Mouse (Mus musculus) Patski (cell line): ENCODE measurements around the gene Ajm1. TPM values are rescaled to one million over a fixed set of nuclear protein-coding genes. Genes with fewer than 3 reads are reported as not detected.

Experiments
- ATAC-seq: fragments of 100-300 bp; one replicate; pipeline ENCODE4 v1.8.0; 2021
- CTCF ChIA-PET: fragments of 350-600 bp; sonication (Branson Sonifier 250); formaldehyde crosslinking; loops from one replicate; lab custom pipeline; 2022; ENCODE audit warnings: inconsistent platforms; lab: Charles Lee
- POLR2A ChIA-PET: fragments of 350-600 bp; sonication (Branson Sonifier 250); formaldehyde crosslinking; loops from one replicate; lab custom pipeline; 2022; ENCODE audit warnings: antibody characterized with exemption, inconsistent platforms; lab: Charles Lee
- DNase-seq: peaks from one replicate; pipeline ENCODE4 v3.0.0-alpha.2; 2011; ENCODE audit warnings: low read depth, low spot score
- H3K27me3 ChIP-seq: fragments of 371-371 bp; one replicate; pipeline ENCODE4 v1.5.1; 2021
- CTCF ChIP-seq: fragments of 100-300 bp; IDR thresholded peaks from one replicate; pipeline ENCODE4 v1.5.1; 2021
- in situ Hi-C: fragments of 300-500 bp; cut with MboI; formaldehyde crosslinking; loops from 3 replicates; pipeline ENCODE4 v1.11.1; 2018; ENCODE audit warnings: low pct_unique_long_range_greater_than_20kb, mixed read lengths
- polyA plus RNA-seq: library from polyadenylated mRNA; unstranded; gene quantifications from one replicate; pipeline ENCODE4 v1.2.3, GENCODE M21; 2021

Ajm1 gene
- polyA plus RNA-seq, 1 experiment from 2014 or later, result 4.0 TPM

- H3K27me3 ChIP-seq, result no peaks in the 10 kb centered on the region
- ATAC-seq, result no peak
- CTCF ChIA-PET, result no interaction called here
- POLR2A ChIA-PET, result interaction anchor here (0.6 kb wide), 1 partner anchor 90 kb away, joined by 3 read pairs; no protein-coding TSS in a partner anchor
- DNase-seq, result no peak
- TF ChIP-seq CTCF, result no peak
- in situ Hi-C loops, result no loop called here
These were observed 3.3 kb upstream of the Ajm1 start for GRCm38 (mm10) chr2:25584856-25585255.

- ATAC-seq, result no peak
- no peaks in the 10 kb centered on the region for H3K27me3 ChIP-seq
- CTCF ChIA-PET, result no interaction called here
- no peak for DNase-seq
- no peak for TF ChIP-seq CTCF
- POLR2A ChIA-PET, result no interaction called here
- in situ Hi-C loops, result no loop called here
These were observed 2.6 kb upstream of the Ajm1 start for GRCm38 (mm10) chr2:25584152-25584551.

GRCm38 (mm10) chr2:25583571-25583970 is 2.0 kb upstream of the Ajm1 start:
- DNase-seq, result no peak
- ChIA-PET CTCF (no interaction called here), POLR2A (no interaction called here)
- in situ Hi-C loops, result no loop called here
- no peaks in the 10 kb centered on the region for H3K27me3 ChIP-seq
- no peak for ATAC-seq
- TF ChIP-seq CTCF, result no peak

- ATAC-seq, result no peak
- CTCF ChIA-PET, result no interaction called here
These were observed 1.5 kb upstream of the Ajm1 start for GRCm38 (mm10) chr2:25583120-25583481.

GRCm38 (mm10) chr2:25582466-25583119 is 1.0 kb upstream of the Ajm1 start:
- DNase-seq (no peak), ATAC-seq (no peak)
- ChIA-PET POLR2A (interaction anchor here (0.8 kb wide), 1 partner anchor 26 kb away, joined by 3 read pairs; no protein-coding TSS in a partner anchor), CTCF (interaction anchor here (0.8 to 3.2 kb wide), 8 partner anchors 9 to 38 kb away, joined by 3 to 30 read pairs (median 4); partner anchors contain the start of genes Edf1 and Rabl6)
- no peak for TF ChIP-seq CTCF
- no peaks in the 10 kb centered on the region for H3K27me3 ChIP-seq
- in situ Hi-C loops, result no loop called here

More at GRCm38 (mm10) chr2:25583120-25583481, 1.5 kb upstream of the Ajm1 start:
- in situ Hi-C loops, result no loop called here
- POLR2A ChIA-PET, result no interaction called here
- no peak for DNase-seq
- no peak for TF ChIP-seq CTCF
- no peaks in the 10 kb centered on the region for H3K27me3 ChIP-seq

- in situ Hi-C loops, result no loop called here
- TF ChIP-seq CTCF, result no peak
- no peak for DNase-seq
- POLR2A ChIA-PET, result interaction anchor here (0.8 to 1.3 kb wide), 2 partner anchors 24 to 27 kb away, joined by 3 to 6 read pairs; partner anchors contain the start of gene Edf1
- no peaks in the 10 kb centered on the region for H3K27me3 ChIP-seq
- ATAC-seq, result no peak
- CTCF ChIA-PET, result interaction anchor here (0.8 to 3.2 kb wide), 11 partner anchors 10 to 152 kb away, joined by 3 to 30 read pairs (median 4); partner anchors contain the start of genes Edf1 and Rabl6
These were observed 344 bp upstream of the Ajm1 start for GRCm38 (mm10) chr2:25581901-25582301.

GRCm38 (mm10) chr2:25580621-25581101 is 896 bp downstream of the Ajm1 start:
- no peak for ATAC-seq
- no peaks in the 10 kb centered on the region for H3K27me3 ChIP-seq
- in situ Hi-C loops, result no loop called here

GRCm38 (mm10) chr2:25579737-25580460 is 1.7 kb downstream of the Ajm1 start:
- DNase-seq (no peak), ATAC-seq (no peak)
- H3K27me3 ChIP-seq, result no peaks in the 10 kb centered on the region
- CTCF ChIA-PET, result interaction anchor here (0.7 to 3.2 kb wide), 3 partner anchors 12 to 73 kb away, joined by 3 to 30 read pairs (median 10); no protein-coding TSS in a partner anchor
- in situ Hi-C loops, result no loop called here
- POLR2A ChIA-PET, result interaction anchor here (0.9 kb wide), 1 partner anchor 27 kb away, joined by 3 read pairs; no protein-coding TSS in a partner anchor
- TF ChIP-seq CTCF, result no peak

More at GRCm38 (mm10) chr2:25580621-25581101, 896 bp downstream of the Ajm1 start:
- no peak for DNase-seq
- ChIA-PET POLR2A (interaction anchor here (0.5 to 1.3 kb wide), 3 partner anchors 23 to 829 kb away, joined by 3 to 6 read pairs (median 4); partner anchors contain the start of genes Edf1 and Inpp5e), CTCF (interaction anchor here (0.7 to 3.2 kb wide), 9 partner anchors 11 to 151 kb away, joined by 3 to 30 read pairs (median 4); partner anchors contain the start of gene Edf1)
- no peak for TF ChIP-seq CTCF

GRCm38 (mm10) chr2:25578796-25579736 is 2.5 kb downstream of the Ajm1 start:
- DNase-seq (no peak), ATAC-seq (no peak)
- H3K27me3 ChIP-seq, result no peaks in the 10 kb centered on the region
- ChIA-PET POLR2A (no interaction called here), CTCF (interaction anchor here (3.2 kb wide), 1 partner anchor 12 kb away, joined by 30 read pairs; no protein-coding TSS in a partner anchor)
- TF ChIP-seq CTCF, result no peak
- in situ Hi-C loops, result no loop called here
